Mouse (Mus musculus) natural killer cell, adult 2 months (primary cell): ENCODE results near the gene Tomm20l.

Experiments used
- DNase-seq, 2 experiments: peaks; one replicate each; pipeline ENCODE4 v3.0.0; 2022; ENCODE audit warnings: low spot score in 2 of 2

Tomm20l gene

GRCm38 (mm10) chr12:71150167-71150566 is 38.9 kb downstream of the Tomm20l start:
- DNase-seq, result no peak

GRCm38 (mm10) chr12:71154979-71155378 is 43.8 kb downstream of the Tomm20l start:
- DNase-seq, result no peak

DNA sequence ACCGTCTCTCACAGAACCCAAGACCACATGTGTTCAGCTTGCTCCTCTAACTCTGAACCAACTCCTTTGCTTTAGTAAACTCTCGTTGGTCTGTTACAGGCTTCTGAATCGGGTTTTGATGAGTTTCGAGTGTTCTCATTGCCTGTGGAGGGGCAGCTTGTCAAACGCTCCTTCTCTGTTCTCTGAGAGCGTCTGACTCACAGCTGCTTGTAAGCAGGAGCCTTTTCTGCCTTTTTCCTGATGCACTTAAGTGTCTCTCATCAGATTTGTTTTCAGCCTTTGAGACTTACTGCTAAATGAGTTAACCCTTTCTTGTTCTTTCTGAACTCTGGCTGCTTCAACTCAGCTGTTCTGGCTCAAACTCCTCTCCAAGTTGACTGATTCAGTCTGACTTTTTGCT is 46.7 kb downstream of the Tomm20l start:
- no peak for DNase-seq

DNA sequence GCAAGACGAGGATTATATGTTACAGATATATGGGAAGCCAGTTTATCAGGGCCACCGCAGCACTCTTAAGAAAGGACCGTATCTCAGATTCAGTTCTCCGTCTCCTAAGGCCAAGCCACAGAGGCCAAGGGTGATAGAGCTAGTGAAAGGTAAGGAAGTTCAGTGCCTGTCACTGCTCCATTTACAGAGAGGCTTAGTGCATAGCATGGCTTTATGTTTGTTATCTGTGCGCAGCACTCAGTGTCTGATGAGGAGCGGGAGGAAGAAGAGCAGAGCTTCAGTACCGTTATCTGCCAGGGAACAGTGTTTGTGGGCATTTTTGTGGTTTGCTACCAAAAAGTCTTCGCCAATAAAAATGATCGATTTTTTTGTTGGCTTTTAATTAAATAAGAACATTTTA is 53.2 kb downstream of the Tomm20l start:
- no peak for DNase-seq

GRCm38 (mm10) chr12:71169911-71170310 is 58.7 kb downstream of the Tomm20l start:
- no peak for DNase-seq
